Mouse (Mus musculus): ENCODE results near the gene Olfr749. TPM values are rescaled to one million over a fixed set of nuclear protein-coding genes. Genes with fewer than 3 reads are reported as not detected.

Olfr749 gene
- not detected in 2 replicates for polyA plus RNA-seq (2012; rRNA removed)

DNA sequence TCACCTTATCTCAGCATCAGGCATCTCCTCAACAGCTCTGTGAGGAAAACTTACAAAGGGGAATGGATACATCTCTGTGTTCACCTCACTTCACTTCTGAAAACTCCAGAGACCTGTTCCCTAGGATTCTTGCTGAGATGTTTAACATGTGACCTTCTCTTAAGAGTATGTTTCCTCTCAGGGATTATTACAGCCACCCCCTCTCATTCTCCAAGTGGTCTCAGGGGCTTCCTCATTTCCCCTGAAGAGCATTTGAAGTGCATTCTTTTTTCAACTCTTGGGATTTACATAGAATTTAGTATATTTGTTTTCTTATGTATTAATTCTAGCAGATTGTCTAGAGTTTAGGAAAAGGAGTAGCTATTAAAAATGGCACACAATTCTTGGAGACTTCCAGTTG is at the start of gene Olfr749:
Olfr749 (minus strand) TSS at position 101 of the 400 bp plus-strand sequence.

DNA sequence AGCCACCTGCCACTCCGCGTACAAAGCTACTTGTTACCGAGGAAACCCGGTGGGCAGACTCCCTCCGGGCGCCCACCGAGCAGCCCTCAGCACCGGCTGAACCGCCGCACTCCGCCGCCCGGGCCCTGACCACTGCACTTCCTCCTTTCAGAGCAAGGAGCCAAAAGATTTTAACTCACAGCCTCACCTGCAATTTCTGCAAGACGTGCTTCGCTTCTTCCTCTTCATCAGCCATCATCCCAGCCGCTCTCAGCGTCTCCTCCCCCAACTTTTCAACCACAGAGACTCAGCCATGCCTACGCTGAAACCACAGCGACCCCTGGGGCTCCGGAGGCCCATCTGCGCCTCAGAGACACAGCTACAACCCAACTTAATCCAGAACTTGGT is 40.4 kb upstream of the Olfr749 start, which contains the start of gene Ttc5:
Ttc5 (minus strand) TSS at position 269 of the 387 bp plus-strand sequence.

DNA sequence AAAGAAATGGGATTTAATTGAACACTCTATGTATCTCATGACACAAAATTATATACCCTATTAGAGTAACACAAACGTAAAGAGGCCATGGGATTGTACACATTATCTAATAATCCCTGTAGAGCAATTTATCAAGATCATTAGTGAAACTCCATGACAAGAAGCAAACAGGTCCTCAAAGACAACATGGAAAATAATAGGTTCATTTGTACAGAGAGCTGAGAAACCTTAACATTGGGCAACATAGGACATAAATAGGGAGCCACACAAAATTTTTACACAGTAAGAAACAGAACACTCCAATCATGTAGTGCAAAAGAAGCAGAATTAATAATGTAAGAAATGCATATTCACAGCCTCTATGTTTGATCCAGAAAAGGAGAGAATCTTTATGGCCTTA is 37.8 kb downstream of the Olfr749 start, which contains the start of gene Olfr748:
Olfr748 (plus strand) TSS at position 301 of the 400 bp plus-strand sequence.

DNA sequence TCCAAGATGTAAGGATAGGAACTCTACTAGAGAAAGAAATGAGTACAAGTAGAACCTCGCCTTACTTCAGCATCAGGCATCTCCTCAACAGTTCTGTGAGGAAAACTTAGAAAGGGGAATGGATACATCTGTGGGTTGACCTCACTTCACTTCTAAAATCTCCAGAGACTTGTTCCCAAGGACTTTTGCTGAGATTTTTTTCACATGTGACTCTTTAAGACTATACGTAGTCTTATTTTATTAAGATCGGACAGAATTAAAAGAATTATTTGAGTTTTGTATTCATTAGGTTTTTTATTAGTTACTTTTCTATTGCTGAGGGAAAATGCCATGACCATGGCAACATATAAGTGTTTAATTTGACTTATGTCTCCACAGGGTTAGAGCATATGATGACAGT is 51.8 kb downstream of the Olfr749 start, which contains the start of gene Olfr747:
Olfr747 (minus strand) TSS at position 101 of the 400 bp plus-strand sequence.

Other genes starting within 250 kb of the Olfr749 start
- not detected in 2 replicates for gene Olfr742, start 241.5 kb downstream of the Olfr749 start, polyA plus RNA-seq (2012; rRNA removed)
- gene Olfr743, start 223.3 kb downstream of the Olfr749 start, polyA plus RNA-seq (2012; rRNA removed): not detected in 2 replicates
- gene Olfr744, start 130.2 kb downstream of the Olfr749 start, polyA plus RNA-seq (2012; rRNA removed): not detected in 2 replicates
- gene Olfr745, start 105.7 kb downstream of the Olfr749 start, polyA plus RNA-seq (2012; rRNA removed): not detected in 2 replicates
- not detected in 2 replicates for gene Olfr746, start 98.0 kb downstream of the Olfr749 start, polyA plus RNA-seq (2012; rRNA removed)
- gene Olfr747, start 51.9 kb downstream of the Olfr749 start, polyA plus RNA-seq (2012; rRNA removed): not detected in 2 replicates
- not detected in 2 replicates for gene Olfr748, start 37.7 kb downstream of the Olfr749 start, polyA plus RNA-seq (2012; rRNA removed)
- 34.1 and 35.8 TPM in 2 replicates for gene Ttc5, start 40.4 kb upstream of the Olfr749 start, polyA plus RNA-seq (2012; rRNA removed)
- 0.12 TPM in 1 of 2 replicates, not detected in the other for gene Ccnb1ip1, start 62.6 kb upstream of the Olfr749 start, polyA plus RNA-seq (2012; rRNA removed)
- gene Parp2, start 62.7 kb upstream of the Olfr749 start, polyA plus RNA-seq (2012; rRNA removed): 9.4 and 12.8 TPM in 2 replicates
- gene Tep1, start 125.5 kb upstream of the Olfr749 start, polyA plus RNA-seq (2012; rRNA removed): 31.4 and 33.2 TPM in 2 replicates
- 0.29 and 0.79 TPM in 2 replicates for gene Klhl33, start 152.4 kb upstream of the Olfr749 start, polyA plus RNA-seq (2012; rRNA removed)
- gene Osgep, start 179.8 kb upstream of the Olfr749 start, polyA plus RNA-seq (2012; rRNA removed): 182 and 229 TPM in 2 replicates
- gene Apex1, start 179.9 kb upstream of the Olfr749 start, polyA plus RNA-seq (2012; rRNA removed): 48.2 and 69.0 TPM in 2 replicates
- gene Pip4p1, start 185.8 kb upstream of the Olfr749 start, polyA plus RNA-seq (2012; rRNA removed): 108 and 127 TPM in 2 replicates
- gene Pnp, start 186.0 kb upstream of the Olfr749 start, polyA plus RNA-seq (2012; rRNA removed): 26.6 and 29.7 TPM in 2 replicates
- gene Gm49342, start 199.4 kb upstream of the Olfr749 start, polyA plus RNA-seq (2012; rRNA removed): 2.0 TPM in 1 of 2 replicates, not detected in the other
- gene Pnp2, start 210.9 kb upstream of the Olfr749 start, polyA plus RNA-seq (2012; rRNA removed): 0.19 and 0.47 TPM in 2 replicates

Data from ovary, adult 2 months (tissue).